ENCODE assay signal across 19 mouse cellular contexts in the genomic region with DNA sequence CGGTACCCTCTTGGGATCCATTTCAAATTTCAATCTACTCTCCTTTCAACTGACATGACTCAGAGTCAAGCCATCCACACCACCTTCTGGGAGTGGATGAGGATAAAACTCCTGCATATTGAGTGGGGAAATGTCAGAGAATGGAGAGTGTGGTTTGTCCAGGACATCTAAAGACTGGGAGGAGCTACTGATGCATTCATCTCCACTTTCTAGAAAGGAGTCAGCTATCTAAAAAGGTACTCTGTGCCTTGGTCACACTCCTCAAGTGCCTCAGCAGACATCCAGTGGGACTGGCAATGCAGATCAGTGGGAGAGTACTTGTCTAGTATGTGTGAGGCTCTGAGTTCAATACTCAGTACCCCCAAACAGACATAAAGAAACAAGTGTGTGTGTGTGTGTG.
"Had no signal": no experiment of that assay in that cellular context is flagged by ENCODE, and none has a peak within 500 bp of the region (broad histone marks: within the 10 kb centered on the region; RNA-seq: fewer than 3 reads in every experiment).

No protein-coding gene starts in this region.

- H3K4me1 ChIP-seq: neural tube, embryonic 13.5 days; neural tube, embryonic 15.5 days had no signal

- H3K9me3 ChIP-seq: megakaryocyte, embryonic 14.5 days; midbrain, embryonic 13.5 days; midbrain, embryonic 15.5 days; neural tube, embryonic 13.5 days; neural tube, embryonic 15.5 days had no signal

- H3K36me3 ChIP-seq: midbrain, embryonic 13.5 days; midbrain, embryonic 15.5 days; neural tube, embryonic 13.5 days; neural tube, embryonic 15.5 days had no signal

- H3K27me3 ChIP-seq: midbrain, embryonic 13.5 days; midbrain, embryonic 15.5 days; neural tube, embryonic 13.5 days; neural tube, embryonic 15.5 days had no signal

- H3K27ac ChIP-seq: macrophage; midbrain, embryonic 13.5 days; midbrain, embryonic 15.5 days; neural tube, embryonic 13.5 days; neural tube, embryonic 15.5 days had no signal

- DNase-seq: lung, adult 18-20 months; lung, embryonic 14.5 days; lung, postnatal 10 days; retina, postnatal 1 day; right cerebral cortex, adult 18-20 months; right cerebral cortex, postnatal 25 days; right cerebral cortex, postnatal 4 days; spleen, adult 18-20 months; thymus, adult 18-20 months; thymus, postnatal 14 days; thymus, postnatal 36 days had no signal

- ATAC-seq: midbrain, embryonic 13.5 days; midbrain, embryonic 15.5 days had no signal

- H3K4me3 ChIP-seq: megakaryocyte, embryonic 14.5 days; midbrain, embryonic 13.5 days; midbrain, embryonic 15.5 days; myocyte; neural tube, embryonic 13.5 days; neural tube, embryonic 15.5 days had no signal

- H3K9ac ChIP-seq: lung, embryonic 14.5 days; midbrain, embryonic 13.5 days; midbrain, embryonic 15.5 days; neural tube, embryonic 13.5 days; neural tube, embryonic 15.5 days had no signal

- H3K4me2 ChIP-seq: lung, embryonic 14.5 days; midbrain, embryonic 11.5 days; midbrain, embryonic 13.5 days; midbrain, embryonic 15.5 days; neural tube, embryonic 13.5 days; neural tube, embryonic 15.5 days had no signal
